Mouse (Mus musculus): ENCODE results near the gene Abhd5. TPM values are rescaled to one million over a fixed set of nuclear protein-coding genes. Genes with fewer than 3 reads are reported as not detected.

The Abhd5 gene
- total and polyA plus RNA-seq, 3 experiments, result 14.2 to 20.2 TPM; not detected in 1

DNA sequence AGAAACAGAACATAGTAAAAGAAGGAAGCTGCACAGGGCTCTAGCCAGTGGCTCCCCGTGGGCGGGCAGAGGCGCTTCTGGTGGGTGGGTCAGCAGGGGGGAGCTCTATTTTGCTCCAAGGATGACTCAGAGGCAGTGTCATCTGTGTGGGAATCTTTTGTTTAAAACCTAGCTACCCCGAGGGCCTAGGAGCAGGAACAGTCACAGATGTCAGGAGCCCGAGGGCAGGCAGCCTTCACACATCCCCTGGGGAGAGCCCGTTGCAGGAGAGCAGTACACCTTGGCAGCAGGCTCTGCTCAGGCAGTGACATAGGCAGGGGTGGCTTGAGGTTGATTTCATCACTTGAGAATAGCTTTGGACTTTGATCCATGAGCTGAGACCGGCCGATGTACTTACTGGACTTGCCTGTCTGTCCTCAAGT lies 13.9 kb upstream of the Abhd5 start:
- Histone ChIP-seq H3K36me3 (ENCODE audit: control insufficient read depth in 1 of 2, insufficient read depth in 2 of 2, low read length in 2 of 2) (no peaks in the 10 kb centered on the region; a peak in 1 of 4 replicates), H3K9me3 (replicated peaks; ENCODE audit: insufficient read depth, low read length) (no peaks in the 10 kb centered on the region), H3K79me2 (ENCODE audit: control insufficient read depth, insufficient read depth, low read length, poor library complexity) (no peaks in the 10 kb centered on the region), H3K27me3 (ENCODE audit: control insufficient read depth in 1 of 2, insufficient read depth in 2 of 2, low read length in 2 of 2) (no peaks in the 10 kb centered on the region; a peak in 1 of 4 replicates), H3K9ac (ENCODE audit: control insufficient read depth, low read depth, low read length, poor library complexity, severe bottlenecking) (no peak overlapping the region), H3K4me3 (ENCODE audit: control insufficient read depth in 1 of 2, insufficient read depth in 1 of 2, low read depth in 2 of 2, low read length in 2 of 2) (no peak overlapping the region), H3K27ac (ENCODE audit: control insufficient read depth, low read depth, low read length) (no peak overlapping the region), H3K4me1 (ENCODE audit: control insufficient read depth in 1 of 2, insufficient read depth in 2 of 2, low read length in 2 of 2) (no peaks in the 10 kb centered on the region; a peak in 1 of 4 replicates)
- TF ChIP-seq USF2 (IDR thresholded peaks at IDR 0.05; ENCODE audit: borderline replicate concordance in 1 of 2, insufficient read depth in 1 of 2, low read depth in 1 of 2, low read length in 2 of 2) (no peak), TAL1 (IDR thresholded peaks at IDR 0.05; ENCODE audit: low read length) (no peak), TBP (IDR thresholded peaks at IDR 0.05; ENCODE audit: low read depth, low read length) (no peak), MAZ (IDR thresholded peaks at IDR 0.05; ENCODE audit: low read depth, low read length) (no peak), CHD1 (IDR thresholded peaks at IDR 0.05; ENCODE audit: low read depth, low read length) (no peak), E2F4 (IDR thresholded peaks at IDR 0.05; ENCODE audit: borderline replicate concordance, low read depth, low read length) (no peak), TCF12 (IDR thresholded peaks at IDR 0.05; ENCODE audit: low read depth, low read length) (no peak), ZNF384 (IDR thresholded peaks at IDR 0.05; ENCODE audit: low read depth, low read length) (no peak), SIN3A (IDR thresholded peaks at IDR 0.05; ENCODE audit: low read length) (no peak), MAX (IDR thresholded peaks at IDR 0.05; ENCODE audit: low read length) (no peak), POLR2AphosphoS5 (IDR thresholded peaks at IDR 0.05; ENCODE audit: borderline replicate concordance, low read depth, low read length) (no peak), GATA1 (IDR thresholded peaks at IDR 0.05; ENCODE audit: low read depth, low read length) (no peak), POLR2AphosphoS2 (IDR thresholded peaks at IDR 0.05; ENCODE audit: low read length) (no peak), RCOR1 (IDR thresholded peaks at IDR 0.05; ENCODE audit: low read depth, low read length) (no peak), ZC3H11A (IDR thresholded peaks at IDR 0.05; ENCODE audit: low read depth, low read length) (no peak), BHLHE40 (IDR thresholded peaks at IDR 0.05; ENCODE audit: borderline replicate concordance, low read depth, low read length) (no peak), EP300 (IDR thresholded peaks at IDR 0.05; ENCODE audit: low read depth in 1 of 2, low read length in 2 of 2) (no peak), KAT2A (conservative IDR thresholded peaks at IDR 0.05; ENCODE audit: low read depth, low read length) (no peak)
- DNase-seq (ENCODE audit: low read depth, low spot score), result peak; percentile 23

DNA sequence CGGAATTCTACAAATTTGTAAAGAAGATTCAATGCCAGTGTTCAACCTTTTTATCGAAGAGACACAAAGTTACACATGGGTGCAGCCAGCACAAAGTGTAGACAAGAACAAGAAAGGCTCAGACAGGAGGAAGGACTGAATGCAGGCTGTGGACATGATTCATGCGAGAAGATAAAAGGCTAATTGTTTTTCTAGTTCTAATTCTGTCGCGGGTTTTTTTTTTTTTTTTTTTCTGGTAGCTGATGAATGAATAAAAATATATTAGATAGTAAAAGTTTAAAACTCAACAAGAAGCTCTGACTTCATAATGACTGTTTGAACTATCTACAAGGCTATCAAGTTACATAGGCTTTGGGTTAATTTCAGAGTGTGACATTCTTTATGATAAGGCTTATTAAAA lies 11.4 kb upstream of the Abhd5 start:
- TF ChIP-seq RAD21 (IDR thresholded peaks at IDR 0.05; ENCODE audit: low read depth, low read length) (no peak), ZNF384 (IDR thresholded peaks at IDR 0.05; ENCODE audit: low read depth, low read length) (0 out of 2 replicates have a peak, but pooled peaks have one; percentile 54)
- no peak for DNase-seq (ENCODE audit: low read depth, low spot score)
- Histone ChIP-seq H3K36me3 (ENCODE audit: control insufficient read depth in 1 of 2, insufficient read depth in 2 of 2, low read length in 2 of 2) (no peaks in the 10 kb centered on the region; a peak in 1 of 4 replicates), H3K79me2 (ENCODE audit: control insufficient read depth, insufficient read depth, low read length, poor library complexity) (no peaks in the 10 kb centered on the region), H3K9ac (ENCODE audit: control insufficient read depth, low read depth, low read length, poor library complexity, severe bottlenecking) (no peak overlapping the region), H3K4me3 (ENCODE audit: control insufficient read depth in 1 of 2, insufficient read depth in 1 of 2, low read depth in 2 of 2, low read length in 2 of 2) (no peak overlapping the region), H3K27me3 (ENCODE audit: control insufficient read depth in 1 of 2, insufficient read depth in 2 of 2, low read length in 2 of 2) (no peaks in the 10 kb centered on the region; a peak in 2 of 4 replicates), H3K27ac (ENCODE audit: control insufficient read depth, low read depth, low read length) (no peak overlapping the region), H3K4me1 (ENCODE audit: control insufficient read depth in 1 of 2, insufficient read depth in 2 of 2, low read length in 2 of 2) (no peaks in the 10 kb centered on the region; a peak in 1 of 4 replicates), H3K9me3 (replicated peaks; ENCODE audit: insufficient read depth, low read length) (no peaks in the 10 kb centered on the region)

All from MEL (cell line).